Mouse (Mus musculus): ENCODE data around the gene Tcf7l1.

Gene Tcf7l1

GRCm38 (mm10) chr6:72787322-72787947 is 1.6 kb downstream of the Tcf7l1 start:
- DNase-seq (ENCODE audit: low spot score in 2 of 2), result no peak

GRCm38 (mm10) chr6:72783780-72784179 is 5.3 kb downstream of the Tcf7l1 start:
- no peak for DNase-seq (ENCODE audit: low spot score in 2 of 2)

DNA sequence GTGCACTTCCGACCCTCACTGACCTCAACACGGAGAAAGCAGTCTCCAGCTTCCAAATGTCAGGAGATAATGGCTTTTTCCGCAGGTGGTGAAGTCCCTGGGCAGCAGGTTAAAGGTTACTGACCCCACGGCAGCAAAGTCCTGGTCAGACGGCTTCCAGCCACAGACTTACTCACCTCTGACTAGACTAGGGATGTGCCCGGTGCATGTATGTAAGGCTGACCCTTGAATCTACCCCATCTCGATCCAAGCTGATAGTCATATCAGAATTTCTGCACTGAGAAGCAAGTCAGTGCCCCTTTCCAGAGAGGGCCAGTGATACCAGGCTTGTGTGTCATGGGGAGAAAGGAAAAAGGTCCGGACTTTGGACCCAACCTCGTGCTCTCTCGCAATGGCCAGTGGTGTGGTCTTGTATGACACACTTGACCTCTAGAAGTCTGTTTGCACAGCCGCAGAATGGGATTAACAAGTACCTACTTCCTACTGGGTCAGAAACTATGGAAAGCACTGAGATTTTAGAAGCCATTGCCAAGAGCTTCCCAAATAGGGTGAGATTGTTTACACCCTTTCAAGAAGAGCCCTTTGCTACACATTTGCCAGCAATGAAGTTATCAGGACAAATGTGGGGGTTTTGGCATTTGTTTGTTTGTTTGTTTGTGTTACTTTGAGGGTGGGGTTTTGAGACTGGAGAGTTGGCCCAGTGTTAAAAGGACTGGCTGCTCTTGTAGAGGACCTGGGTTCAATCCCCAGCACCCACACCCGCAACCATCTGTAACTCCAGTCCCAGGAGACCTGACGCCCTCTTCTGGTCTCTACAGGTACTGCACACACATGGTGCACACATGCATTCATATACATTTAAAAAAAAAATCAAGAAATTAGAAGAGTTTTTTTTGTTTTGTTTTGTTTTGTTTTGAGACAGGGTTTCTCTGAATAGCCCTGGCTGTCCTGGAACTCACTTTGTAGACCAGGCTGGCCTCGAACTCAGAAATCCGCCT is 10.0 kb downstream of the Tcf7l1 start:
- no peak for DNase-seq (ENCODE audit: low spot score in 2 of 2)

- DNase-seq (ENCODE audit: low spot score in 2 of 2), result no peak
Observed at GRCm38 (mm10) chr6:72777212-72777611, 11.8 kb downstream of the Tcf7l1 start.

DNA sequence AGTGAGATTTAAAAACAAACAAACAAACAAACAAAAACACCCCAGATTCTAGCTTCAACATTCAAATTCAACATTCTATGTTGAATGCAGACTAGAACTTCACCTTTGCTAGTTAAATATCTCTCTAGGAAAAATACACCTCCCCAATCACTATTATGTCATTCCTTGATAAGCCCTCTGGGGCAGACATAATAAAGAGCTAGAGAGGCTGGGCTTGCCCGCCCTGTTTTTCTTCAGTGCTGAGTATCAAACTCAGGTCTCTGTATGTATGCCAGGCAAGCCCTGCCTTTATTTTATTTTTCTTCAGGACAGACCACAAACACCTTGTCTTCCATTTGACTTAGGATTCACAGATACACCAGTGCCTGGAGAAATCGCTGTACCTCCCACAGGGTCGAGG is 14.8 kb downstream of the Tcf7l1 start:
- DNase-seq (ENCODE audit: low spot score in 2 of 2), result no peak

DNA sequence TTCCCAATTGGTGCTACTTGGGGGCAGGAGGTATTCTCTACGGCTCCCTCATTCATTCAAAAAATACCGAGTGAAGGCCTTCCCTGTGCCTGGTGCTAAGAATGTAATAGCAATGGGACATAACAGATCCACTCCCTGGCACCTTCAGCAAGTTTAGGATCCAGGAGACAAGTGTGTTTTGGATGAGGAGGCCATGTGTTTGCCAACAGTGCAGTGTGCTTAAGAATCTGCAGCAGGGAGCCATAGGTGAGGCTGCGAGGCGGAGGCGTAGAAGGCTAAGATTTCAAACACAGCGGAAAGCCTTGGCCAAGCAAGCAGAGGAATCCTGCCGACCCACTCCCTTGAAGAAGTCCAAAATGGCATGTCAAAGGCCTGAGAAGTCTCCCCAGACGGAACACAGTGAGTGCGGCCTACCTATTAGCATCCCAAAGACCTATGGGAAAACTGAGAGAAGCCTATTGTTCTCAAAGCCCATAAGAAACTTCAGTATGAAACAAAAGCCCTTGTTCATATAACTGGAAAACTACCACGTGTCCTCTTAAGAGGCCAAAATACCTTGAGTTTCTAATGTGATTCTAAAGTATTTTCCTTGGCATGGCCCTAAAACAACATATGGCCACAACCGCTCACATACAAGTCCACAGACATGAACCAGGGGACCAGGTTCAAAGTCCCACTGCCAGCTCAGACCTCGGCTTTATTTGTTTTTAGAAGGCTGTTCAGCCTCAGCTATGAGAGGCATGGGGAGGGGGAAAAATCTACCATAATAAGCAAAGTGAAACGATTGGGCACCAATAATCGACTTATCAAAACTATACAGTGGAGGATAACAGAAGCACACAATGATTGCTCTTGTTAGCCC is 18.9 kb downstream of the Tcf7l1 start:
- no peak for DNase-seq (ENCODE audit: low spot score in 2 of 2)

- no peak for DNase-seq (ENCODE audit: low spot score in 2 of 2)
Observed at GRCm38 (mm10) chr6:72769343-72769742, 19.7 kb downstream of the Tcf7l1 start.

GRCm38 (mm10) chr6:72768804-72769203 is 20.2 kb downstream of the Tcf7l1 start:
- no peak for DNase-seq (ENCODE audit: low spot score in 2 of 2)

DNA sequence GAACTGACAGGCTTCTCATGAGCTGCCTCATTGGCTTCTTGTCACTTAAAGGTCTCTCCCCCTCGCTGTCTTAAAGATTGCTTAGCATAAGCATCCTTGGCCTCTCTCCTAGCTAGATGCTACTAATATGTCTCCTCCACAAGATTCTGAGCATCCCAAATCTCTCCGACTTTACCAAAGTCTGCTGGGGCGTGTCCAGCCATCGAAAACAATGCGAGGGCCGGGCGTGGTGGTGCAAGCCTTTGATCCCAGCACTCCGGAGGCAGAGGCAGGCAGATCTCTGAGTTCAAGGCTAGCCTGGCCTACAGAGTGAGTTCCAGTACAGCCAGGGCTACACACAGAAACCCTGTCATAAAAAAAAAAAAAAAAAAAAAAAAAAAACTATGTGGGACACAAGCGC is 21.0 kb downstream of the Tcf7l1 start:
- no peak for DNase-seq (ENCODE audit: low spot score in 2 of 2)

DNA sequence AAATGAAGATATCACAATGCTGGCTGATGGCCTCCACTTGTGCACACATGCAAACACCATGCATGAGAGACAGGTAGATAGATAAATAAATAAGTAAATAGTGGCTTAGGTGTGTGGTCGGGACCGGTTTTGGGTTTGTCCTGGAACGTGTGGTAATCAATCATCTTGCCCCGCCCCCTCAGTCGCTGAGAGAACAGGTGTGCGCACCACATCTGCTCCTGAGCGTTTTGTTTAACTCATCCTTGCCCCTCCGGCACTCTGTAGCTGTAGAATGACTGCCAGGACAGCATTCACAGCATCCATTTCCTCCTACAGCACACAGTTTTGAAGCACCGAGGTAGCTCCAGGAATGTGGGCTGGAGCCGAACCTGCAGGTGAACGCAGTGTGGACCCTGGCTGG is 25.4 kb downstream of the Tcf7l1 start:
- no peak for DNase-seq (ENCODE audit: low spot score in 2 of 2)

- no peak for DNase-seq (ENCODE audit: low spot score in 2 of 2)
Observed at GRCm38 (mm10) chr6:72761645-72762044, 27.4 kb downstream of the Tcf7l1 start.

DNA sequence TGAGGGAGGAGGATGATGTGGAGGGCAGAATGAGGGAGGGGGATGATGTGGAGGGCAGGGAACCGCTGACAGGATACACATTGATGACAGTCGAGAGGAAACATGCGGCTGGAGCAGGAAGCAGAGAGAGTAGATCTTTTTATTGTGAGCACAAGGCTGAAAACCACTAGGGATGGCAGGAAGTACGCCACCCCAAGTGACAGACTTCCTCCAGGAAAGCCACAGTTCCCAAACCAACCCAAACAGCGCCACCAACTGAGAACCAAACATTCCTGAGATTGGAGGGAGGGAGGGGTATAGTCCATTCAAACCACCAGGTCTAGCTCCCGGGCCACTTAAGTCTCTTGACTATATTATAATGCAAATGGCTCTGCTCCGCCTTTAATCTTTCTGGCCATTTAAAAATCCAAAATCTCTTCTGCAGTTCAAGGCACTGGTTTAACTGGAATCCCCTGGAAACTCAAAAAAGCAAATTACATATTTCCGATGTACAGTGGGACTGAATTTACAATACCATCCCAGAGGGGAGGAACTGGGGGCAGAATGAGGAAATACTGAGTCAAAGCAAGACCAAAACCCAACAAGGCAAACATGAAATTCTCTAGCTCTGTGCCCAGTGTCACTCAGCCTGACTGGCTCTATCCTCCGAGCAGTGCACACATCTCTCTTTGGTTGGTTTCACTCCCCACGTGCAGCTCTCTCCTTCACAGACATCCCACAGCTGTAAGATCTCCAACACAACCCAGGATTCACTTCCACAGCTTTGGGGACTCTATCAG is 30.6 kb downstream of the Tcf7l1 start:
- DNase-seq (ENCODE audit: low spot score in 2 of 2), result no peak

GRCm38 (mm10) chr6:72755267-72755889 is 33.7 kb downstream of the Tcf7l1 start:
- no peak for DNase-seq (ENCODE audit: low spot score in 2 of 2)

- DNase-seq (ENCODE audit: low spot score in 2 of 2), result no peak
Observed at GRCm38 (mm10) chr6:72754215-72754614, 34.8 kb downstream of the Tcf7l1 start.

DNA sequence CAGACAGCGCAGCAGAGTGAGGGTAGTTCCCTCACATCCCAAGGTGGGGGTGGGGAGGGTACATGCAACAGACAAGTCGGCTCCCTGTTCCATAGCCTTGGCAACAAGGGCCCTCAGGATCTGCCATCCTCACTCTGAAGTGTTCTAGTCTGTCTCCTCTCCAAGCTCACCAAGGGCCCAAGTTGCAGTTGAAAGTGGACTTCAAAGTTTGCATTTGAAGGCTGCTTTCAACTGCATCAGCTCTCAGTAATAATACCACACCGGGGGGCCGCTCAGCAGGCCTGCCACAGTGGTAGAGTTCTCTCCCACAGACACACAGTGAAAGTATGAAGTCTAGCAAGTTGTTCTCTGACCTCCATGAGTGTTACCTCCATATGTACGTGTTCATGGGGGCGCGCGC is 35.3 kb downstream of the Tcf7l1 start:
- DNase-seq (ENCODE audit: low spot score in 2 of 2), result no peak

DNA sequence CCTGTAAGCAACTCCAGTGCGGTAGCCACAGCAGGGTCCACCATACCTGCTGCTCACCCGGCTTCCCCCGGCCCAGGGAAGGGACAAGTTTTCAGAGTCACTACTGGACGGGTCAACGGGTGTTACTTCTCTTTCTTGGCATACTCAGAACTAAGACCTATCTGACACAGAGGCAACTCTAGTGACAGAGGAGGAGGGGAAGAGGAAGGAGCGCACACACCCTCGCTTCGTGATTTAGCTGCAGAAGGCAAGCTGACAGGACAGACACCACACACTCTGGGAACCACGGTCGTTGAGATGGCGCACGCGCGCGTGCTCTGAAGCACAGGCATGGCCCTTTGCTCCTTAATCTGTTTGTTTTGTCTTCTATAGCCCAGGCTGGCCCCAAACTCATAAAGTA is 36.2 kb downstream of the Tcf7l1 start:
- DNase-seq (ENCODE audit: low spot score in 2 of 2), result no peak

DNA sequence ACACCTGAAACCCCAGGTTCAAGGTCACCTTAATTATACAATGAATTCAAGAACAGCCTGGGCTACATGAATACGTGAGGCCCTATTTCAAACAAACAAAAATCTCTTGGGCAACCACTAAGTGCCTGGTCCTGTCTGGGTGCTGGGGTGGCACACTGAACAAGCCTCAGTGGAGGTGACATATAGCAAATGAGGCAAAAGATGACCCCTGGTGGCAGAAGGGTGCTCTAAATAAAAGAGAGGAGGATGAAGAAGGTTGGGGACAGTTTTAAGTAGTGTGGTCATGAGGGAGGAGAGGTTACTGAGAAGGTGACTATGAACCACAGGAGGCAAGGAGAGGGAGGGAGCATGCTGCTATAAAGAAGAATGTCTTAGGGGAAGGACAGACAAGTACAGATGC is 37.8 kb downstream of the Tcf7l1 start:
- DNase-seq (ENCODE audit: low spot score in 2 of 2), result no peak

DNA sequence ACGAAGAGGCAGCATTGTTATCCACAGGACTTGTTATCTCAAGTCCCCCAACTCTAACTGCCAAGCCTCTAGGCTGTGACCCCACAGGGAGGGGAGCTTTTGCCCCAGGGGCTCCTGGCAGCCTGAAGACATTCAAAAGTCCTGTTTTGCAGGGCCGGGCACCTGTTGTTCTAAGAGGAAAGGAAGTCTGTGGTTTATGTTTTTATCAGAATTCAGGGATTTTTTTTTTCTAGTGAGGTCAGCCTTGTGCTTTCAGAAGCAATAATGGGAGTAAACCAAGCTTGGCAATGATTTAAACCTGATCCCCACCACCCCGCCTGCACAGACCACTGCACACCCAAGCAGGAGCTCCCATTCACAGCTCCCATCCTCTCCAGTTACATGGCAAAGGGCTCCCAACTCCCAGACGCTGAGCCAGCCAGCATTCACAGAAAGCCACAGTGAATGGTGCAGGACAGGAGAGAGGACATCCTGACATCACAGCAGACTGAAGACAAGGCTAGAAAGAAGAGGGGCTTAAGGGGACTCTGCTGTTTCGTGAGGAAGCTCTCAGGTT is 40.1 kb downstream of the Tcf7l1 start:
- DNase-seq (ENCODE audit: low spot score in 2 of 2), result no peak

GRCm38 (mm10) chr6:72748421-72748820 is 40.6 kb downstream of the Tcf7l1 start:
- no peak for DNase-seq (ENCODE audit: low spot score in 2 of 2)

- DNase-seq (ENCODE audit: low spot score in 2 of 2), result no peak
Observed at GRCm38 (mm10) chr6:72747814-72748213, 41.2 kb downstream of the Tcf7l1 start.

DNA sequence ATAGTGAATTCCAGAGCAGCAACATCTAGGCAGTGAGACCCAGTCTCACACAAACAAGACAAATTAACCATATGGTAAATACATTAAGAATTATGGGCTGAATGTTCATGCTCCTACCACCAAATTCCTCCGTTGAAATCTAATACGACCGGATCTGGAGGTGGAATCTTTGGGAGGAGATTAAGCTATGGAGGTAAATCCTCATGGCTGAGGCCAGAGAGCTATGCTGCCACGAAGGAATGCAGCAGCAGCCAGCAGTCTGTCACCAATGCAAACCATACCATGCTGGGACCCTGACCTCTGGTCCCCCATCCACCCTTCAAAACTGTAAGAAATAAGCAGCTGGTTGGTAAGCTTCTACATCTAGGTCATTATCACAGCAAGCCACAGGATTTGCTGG is 41.9 kb downstream of the Tcf7l1 start:
- no peak for DNase-seq (ENCODE audit: low spot score in 2 of 2)

All from spleen, postnatal 4 days (tissue).